Mouse (Mus musculus): ENCODE measurements around the gene Tceal3. TPM values are rescaled to one million over a fixed set of nuclear protein-coding genes. Genes with fewer than 3 reads are reported as not detected.
"Not testable (repeated sequence)": the region's sequence is repeated elsewhere in the genome, so short reads cannot be mapped to it uniquely, and the experiment has no call there.

Gene Tceal3
- polyA plus RNA-seq, 1 experiment from 2014 or later = 6.9 TPM

- no peak overlapping the region for H3K4me3 ChIP-seq (ENCODE audit: low read depth, low read length)
- H3K4me1 ChIP-seq (replicated peaks; ENCODE audit: control insufficient read depth, insufficient read depth) = no peaks in the 10 kb centered on the region
- no peaks in the 10 kb centered on the region for H3K9me3 ChIP-seq (ENCODE audit: control insufficient read depth, low read length)
- H3K36me3 ChIP-seq (ENCODE audit: control insufficient read depth, insufficient read depth, low read length) = no peaks in the 10 kb centered on the region
- no peak for DNase-seq (ENCODE audit: low spot score)
- WGBS = 79% methylated on average over 4 of the region's 4 CpGs
- H3K27me3 ChIP-seq (ENCODE audit: control insufficient read depth, insufficient read depth, low read length) = no peaks in the 10 kb centered on the region
- TF ChIP-seq CTCF (IDR thresholded peaks at IDR 0.05; ENCODE audit: low read depth) (no peak), EP300 (optimal IDR thresholded peaks at IDR 0.05) (no peak)
- no peak overlapping the region for H3K4me2 ChIP-seq (replicated peaks; ENCODE audit: low read depth)
- no peak for ATAC-seq (ENCODE audit: low FRiP score, low TSS enrichment)
- no peak overlapping the region for H3K9ac ChIP-seq (ENCODE audit: low read length)
- no peak overlapping the region for H3K27ac ChIP-seq (replicated peaks)
Measured at GRCm38 (mm10) chrX:136606951-136607350, 16.3 kb downstream of the Tceal3 start.

DNA sequence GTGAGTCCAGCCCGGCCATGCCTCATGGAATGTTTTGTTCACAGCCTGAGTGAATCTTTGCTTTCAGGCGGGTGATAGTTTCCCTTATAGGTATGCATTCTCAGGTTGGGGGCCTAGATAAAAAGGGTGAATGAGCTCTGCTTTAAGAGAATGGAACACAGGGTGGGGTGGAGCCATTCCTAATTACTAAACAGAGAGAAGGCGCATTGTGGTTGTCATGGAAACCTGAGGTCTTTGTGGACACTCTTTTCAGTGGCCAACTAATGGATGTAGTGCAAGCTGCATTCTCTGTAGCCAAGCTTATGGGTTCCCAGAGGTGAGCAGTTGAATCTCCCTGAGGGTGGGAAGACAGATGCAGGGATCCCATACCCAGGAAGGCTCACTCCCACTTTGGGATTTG, 16.8 kb downstream of the Tceal3 start:
- DNase-seq (ENCODE audit: low spot score) (no peak), ATAC-seq (ENCODE audit: low FRiP score, low TSS enrichment) (no peak)
- Histone ChIP-seq H3K36me3 (ENCODE audit: control insufficient read depth, insufficient read depth, low read length) (no peaks in the 10 kb centered on the region), H3K9me3 (ENCODE audit: control insufficient read depth, low read length) (no peaks in the 10 kb centered on the region), H3K27me3 (ENCODE audit: control insufficient read depth, insufficient read depth, low read length) (no peaks in the 10 kb centered on the region), H3K27ac (replicated peaks) (no peak overlapping the region), H3K9ac (ENCODE audit: low read length) (no peak overlapping the region), H3K4me1 (replicated peaks; ENCODE audit: control insufficient read depth, insufficient read depth) (no peaks in the 10 kb centered on the region), H3K4me3 (ENCODE audit: low read depth, low read length) (no peak overlapping the region), H3K4me2 (replicated peaks; ENCODE audit: low read depth) (no peak overlapping the region)
- 78% methylated on average over 3 of the region's 3 CpGs for WGBS
- TF ChIP-seq EP300 (optimal IDR thresholded peaks at IDR 0.05) (no peak), CTCF (IDR thresholded peaks at IDR 0.05; ENCODE audit: low read depth) (no peak)

GRCm38 (mm10) chrX:136611346-136611745, 20.7 kb downstream of the Tceal3 start:
- DNase-seq (ENCODE audit: low spot score) = no peak
- TF ChIP-seq EP300 (optimal IDR thresholded peaks at IDR 0.05) (no peak), CTCF (IDR thresholded peaks at IDR 0.05; ENCODE audit: low read depth) (no peak)
- ATAC-seq (ENCODE audit: low FRiP score, low TSS enrichment) = no peak
- H3K27ac ChIP-seq (replicated peaks) = no peak overlapping the region
- no peaks in the 10 kb centered on the region for H3K27me3 ChIP-seq (ENCODE audit: control insufficient read depth, insufficient read depth, low read length)
- WGBS = 49% methylated on average over 3 of the region's 3 CpGs
- no peaks in the 10 kb centered on the region for H3K4me1 ChIP-seq (replicated peaks; ENCODE audit: control insufficient read depth, insufficient read depth)
- H3K4me2 ChIP-seq (replicated peaks; ENCODE audit: low read depth) = no peak overlapping the region
- no peak overlapping the region for H3K9ac ChIP-seq (ENCODE audit: low read length)
- H3K36me3 ChIP-seq (ENCODE audit: control insufficient read depth, insufficient read depth, low read length) = no peaks in the 10 kb centered on the region
- H3K9me3 ChIP-seq (ENCODE audit: control insufficient read depth, low read length) = no peaks in the 10 kb centered on the region
- no peak overlapping the region for H3K4me3 ChIP-seq (ENCODE audit: low read depth, low read length)

GRCm38 (mm10) chrX:136615889-136616288, 25.2 kb downstream of the Tceal3 start:
- not testable (repeated sequence) for H3K4me2 ChIP-seq (replicated peaks; ENCODE audit: low read depth); H3K9me3 ChIP-seq (ENCODE audit: control insufficient read depth, low read length)
- 30% methylated on average over 3 of the region's 3 CpGs for WGBS

GRCm38 (mm10) chrX:136624905-136625569, 34.4 kb downstream of the Tceal3 start:
- Histone ChIP-seq H3K4me3 (ENCODE audit: low read depth, low read length) (no peak overlapping the region), H3K27ac (replicated peaks) (no peak overlapping the region), H3K4me2 (replicated peaks; ENCODE audit: low read depth) (no peak overlapping the region), H3K9ac (ENCODE audit: low read length) (no peak overlapping the region), H3K4me1 (replicated peaks; ENCODE audit: control insufficient read depth, insufficient read depth) (no peaks in the 10 kb centered on the region), H3K36me3 (ENCODE audit: control insufficient read depth, insufficient read depth, low read length) (no peaks in the 10 kb centered on the region), H3K9me3 (ENCODE audit: control insufficient read depth, low read length) (no peaks in the 10 kb centered on the region), H3K27me3 (ENCODE audit: control insufficient read depth, insufficient read depth, low read length) (no peaks in the 10 kb centered on the region)
- ATAC-seq (ENCODE audit: low FRiP score, low TSS enrichment) (no peak), DNase-seq (ENCODE audit: low spot score) (peak; percentile 38)
- no peak for TF ChIP-seq EP300 (optimal IDR thresholded peaks at IDR 0.05)
- peak; percentile 72 for TF ChIP-seq CTCF (IDR thresholded peaks at IDR 0.05; ENCODE audit: low read depth)
- 49% methylated on average over 9 of the region's 9 CpGs for WGBS

More at GRCm38 (mm10) chrX:136615889-136616288, 25.2 kb downstream of the Tceal3 start:
- not testable (repeated sequence) for H3K4me1 ChIP-seq (replicated peaks; ENCODE audit: control insufficient read depth, insufficient read depth); DNase-seq (ENCODE audit: low spot score); H3K9ac ChIP-seq (ENCODE audit: low read length); H3K27me3 ChIP-seq (ENCODE audit: control insufficient read depth, insufficient read depth, low read length); ATAC-seq (ENCODE audit: low FRiP score, low TSS enrichment); H3K27ac ChIP-seq (replicated peaks); H3K36me3 ChIP-seq (ENCODE audit: control insufficient read depth, insufficient read depth, low read length); H3K4me3 ChIP-seq (ENCODE audit: low read depth, low read length)

GRCm38 (mm10) chrX:136625959-136626358, 35.3 kb downstream of the Tceal3 start:
- DNase-seq (ENCODE audit: low spot score) (no peak), ATAC-seq (ENCODE audit: low FRiP score, low TSS enrichment) (no peak)
- TF ChIP-seq EP300 (optimal IDR thresholded peaks at IDR 0.05) (no peak), CTCF (IDR thresholded peaks at IDR 0.05; ENCODE audit: low read depth) (no peak)
- Histone ChIP-seq H3K4me3 (ENCODE audit: low read depth, low read length) (no peak overlapping the region), H3K9ac (ENCODE audit: low read length) (no peak overlapping the region), H3K27me3 (ENCODE audit: control insufficient read depth, insufficient read depth, low read length) (no peaks in the 10 kb centered on the region), H3K4me2 (replicated peaks; ENCODE audit: low read depth) (no peak overlapping the region), H3K27ac (replicated peaks) (no peak overlapping the region), H3K9me3 (ENCODE audit: control insufficient read depth, low read length) (no peaks in the 10 kb centered on the region), H3K36me3 (ENCODE audit: control insufficient read depth, insufficient read depth, low read length) (no peaks in the 10 kb centered on the region), H3K4me1 (replicated peaks; ENCODE audit: control insufficient read depth, insufficient read depth) (no peaks in the 10 kb centered on the region)
- WGBS = 53% methylated on average over 4 of the region's 4 CpGs
